ENCODE assay signal across 20 mouse cellular contexts in genomic region chr2:167858346-167858745, GRCm38 (mm10).
DNase-seq lines count a peak whose midpoint lies in the region; ATAC-seq and TF ChIP-seq lines count a peak whose summit lies in the region.
"Had no signal": no experiment of that assay in that cellular context is flagged by ENCODE, and none has a peak within 500 bp of the region (broad histone marks: within the 10 kb centered on the region; RNA-seq: fewer than 3 reads in every experiment).

No protein-coding gene starts in this region.

- no peak overlapping the region for H3K4me2 ChIP-seq in hindbrain, embryonic 16.5 days (ENCODE audit: low read length)
- no peak overlapping the region for H3K4me2 ChIP-seq in liver, embryonic 12.5 days
- H3K4me2 ChIP-seq: embryonic facial prominence, embryonic 12.5 days; forebrain, embryonic 13.5 days; forebrain, embryonic 15.5 days had no signal

- no peak for TF ChIP-seq CTCF in gastrocnemius, adult 2 months (IDR thresholded peaks at IDR 0.05)
- no peak for TF ChIP-seq CTCF in liver, adult 2 months (IDR thresholded peaks at IDR 0.05; ENCODE audit: low read depth, low read length)
- TF ChIP-seq CTCF in brain, embryonic 14.5 days (IDR thresholded peaks at IDR 0.05; ENCODE audit: borderline replicate concordance, extremely low read depth, insufficient read depth, insufficient read length): no peak
- TF ChIP-seq CTCF in lung, adult 2 months (IDR thresholded peaks at IDR 0.05; ENCODE audit: insufficient read depth, low read length): no peak

- H3K27ac ChIP-seq in gastrocnemius, adult 2 months: peak overlapping the region; percentile 95; the same call in 1 of the 2 replicates
- peak overlapping the region; percentile 12; the same call in 1 of the 2 replicates for H3K27ac ChIP-seq in hindbrain, embryonic 10.5 days
- no peak overlapping the region for H3K27ac ChIP-seq in hindbrain, embryonic 16.5 days (ENCODE audit: low read depth, low read length)
- H3K27ac ChIP-seq in liver, adult 2 months (replicated peaks; ENCODE audit: insufficient read depth, low read depth, low read length): peak overlapping the region; percentile 64
- H3K27ac ChIP-seq in liver, embryonic 12.5 days: no peak overlapping the region
- H3K27ac ChIP-seq: embryonic facial prominence, embryonic 10.5 days; embryonic facial prominence, embryonic 12.5 days; forebrain, embryonic 13.5 days; forebrain, embryonic 15.5 days had no signal

- no peak for ATAC-seq in hindbrain, embryonic 16.5 days
- ATAC-seq in liver, embryonic 12.5 days: no peak
- ATAC-seq: forebrain, embryonic 13.5 days; forebrain, embryonic 15.5 days; forebrain, postnatal 0 days had no signal

- intact Hi-C loops in gastrocnemius, adult 2 months (cut with DNase I): no loop called here

- H3K9ac ChIP-seq in hindbrain, embryonic 16.5 days (ENCODE audit: low read depth, low read length): no peak overlapping the region
- peak overlapping the region; percentile 64 for H3K9ac ChIP-seq in liver, adult 2 months (ENCODE audit: low read depth, low read length)
- no peak overlapping the region for H3K9ac ChIP-seq in liver, embryonic 12.5 days
- H3K9ac ChIP-seq: embryonic facial prominence, embryonic 12.5 days; forebrain, embryonic 13.5 days; forebrain, embryonic 15.5 days; forebrain, postnatal 0 days had no signal

- peaks cover 68% of the 10 kb centered on the region for H3K4me1 ChIP-seq in hindbrain, embryonic 10.5 days (replicated peaks)
- peaks cover 9% of the 10 kb centered on the region for H3K4me1 ChIP-seq in hindbrain, embryonic 16.5 days (ENCODE audit: control insufficient read depth, insufficient read depth, low read depth, low read length)
- peaks cover 42% of the 10 kb centered on the region for H3K4me1 ChIP-seq in liver, adult 2 months (ENCODE audit: control insufficient read depth, insufficient read depth, low read length)
- peaks cover 28% of the 10 kb centered on the region for H3K4me1 ChIP-seq in liver, embryonic 12.5 days
- peaks cover 13% of the 10 kb centered on the region for H3K4me1 ChIP-seq in lung, adult 2 months (ENCODE audit: control insufficient read depth, insufficient read depth, low read length)
- H3K4me1 ChIP-seq: forebrain, embryonic 15.5 days had no signal

- 76% methylated on average over 10 of the region's 10 CpGs for WGBS in hindbrain, embryonic 10.5 days
- 69% methylated on average over 10 of the region's 10 CpGs for WGBS in hindbrain, embryonic 16.5 days
- WGBS in liver, adult 2 months: 71% methylated on average over 10 of the region's 10 CpGs
- 71% methylated on average over 10 of the region's 10 CpGs for WGBS in liver, embryonic 12.5 days (ENCODE audit: insufficient replicate concordance)
- WGBS in lung, adult 2 months: 61% methylated on average over 10 of the region's 10 CpGs

- TF ChIP-seq POLR2A in liver, adult 2 months (IDR thresholded peaks at IDR 0.05; ENCODE audit: extremely low read depth, insufficient read depth, low read length): no peak
- TF ChIP-seq POLR2A in brain, embryonic 14.5 days (IDR thresholded peaks at IDR 0.05; ENCODE audit: borderline replicate concordance, extremely low read depth, insufficient read depth, insufficient read length, poor library complexity, severe bottlenecking): no peak
- TF ChIP-seq POLR2A in lung, adult 2 months (IDR thresholded peaks at IDR 0.05; ENCODE audit: borderline replicate concordance, extremely low read depth, low read depth, low read length): no peak

- H3K9me3 ChIP-seq in hindbrain, embryonic 10.5 days: no peaks in the 10 kb centered on the region
- no peaks in the 10 kb centered on the region for H3K9me3 ChIP-seq in hindbrain, embryonic 16.5 days (ENCODE audit: control insufficient read depth, low read length)
- no peaks in the 10 kb centered on the region for H3K9me3 ChIP-seq in liver, embryonic 12.5 days (replicated peaks)
- H3K9me3 ChIP-seq: embryonic facial prominence, embryonic 12.5 days; forebrain, embryonic 13.5 days; forebrain, embryonic 15.5 days had no signal

- H3K36me3 ChIP-seq in hindbrain, embryonic 10.5 days: no peaks in the 10 kb centered on the region
- no peaks in the 10 kb centered on the region for H3K36me3 ChIP-seq in hindbrain, embryonic 16.5 days (ENCODE audit: control insufficient read depth, insufficient read depth, low read length)
- H3K36me3 ChIP-seq in liver, adult 2 months (ENCODE audit: control insufficient read depth, insufficient read depth, low read length): no peaks in the 10 kb centered on the region
- H3K36me3 ChIP-seq in liver, embryonic 12.5 days: no peaks in the 10 kb centered on the region
- H3K36me3 ChIP-seq: embryonic facial prominence, embryonic 10.5 days; embryonic facial prominence, embryonic 12.5 days; forebrain, embryonic 15.5 days had no signal

- no peak for DNase-seq in gastrocnemius, adult 2 months
- no peak for DNase-seq in gastrocnemius, postnatal 25 days
- DNase-seq in hindbrain, embryonic 10.5 days (ENCODE audit: low spot score): no peak
- no peak for DNase-seq in liver, adult 2 months (ENCODE audit: extremely low read depth, low read depth, low spot score)
- peak; percentile 6 for DNase-seq in brain, embryonic 14.5 days (ENCODE audit: low read depth)
- no peak for DNase-seq in lung, adult 2 months
- DNase-seq: adrenal gland, adult 2 months; adrenal gland, postnatal 25 days; cerebellum, adult 11-12 months; cerebellum, adult 2 months; cerebellum, adult 9-10 months; cerebellum, postnatal 10 days; cerebellum, postnatal 25 days; forebrain, postnatal 0 days had no signal

- peaks cover 6% of the 10 kb centered on the region; the same call in 1 of the 2 replicates for H3K27me3 ChIP-seq in hindbrain, embryonic 10.5 days (ENCODE audit: insufficient read depth, poor library complexity, severe bottlenecking)
- H3K27me3 ChIP-seq in hindbrain, embryonic 16.5 days (replicated peaks; ENCODE audit: control insufficient read depth, insufficient read depth, low read length): no peaks in the 10 kb centered on the region
- H3K27me3 ChIP-seq in liver, adult 2 months (ENCODE audit: control insufficient read depth, insufficient read depth, low read length): no peaks in the 10 kb centered on the region
- peaks cover 40% of the 10 kb centered on the region for H3K27me3 ChIP-seq in liver, embryonic 12.5 days (replicated peaks)
- H3K27me3 ChIP-seq: forebrain, embryonic 13.5 days; forebrain, embryonic 15.5 days had no signal

- no peaks in the 10 kb centered on the region for H3K79me2 ChIP-seq in liver, adult 2 months (ENCODE audit: control insufficient read depth, insufficient read depth, low read length)

- no peak overlapping the region for H3K4me3 ChIP-seq in gastrocnemius, adult 2 months
- H3K4me3 ChIP-seq in hindbrain, embryonic 10.5 days: no peak overlapping the region
- H3K4me3 ChIP-seq in hindbrain, embryonic 16.5 days (ENCODE audit: low read length): no peak overlapping the region
- no peak overlapping the region for H3K4me3 ChIP-seq in liver, adult 2 months (ENCODE audit: insufficient read depth, low read depth, low read length)
- no peak overlapping the region for H3K4me3 ChIP-seq in liver, embryonic 12.5 days
- H3K4me3 ChIP-seq in lung, adult 2 months (replicated peaks; ENCODE audit: extremely low read depth, low read depth, low read length): no peak overlapping the region
- H3K4me3 ChIP-seq: embryonic facial prominence, embryonic 10.5 days; embryonic facial prominence, embryonic 12.5 days; forebrain, embryonic 13.5 days; forebrain, embryonic 15.5 days had no signal

Comparison
In these comparisons a context has a peak if more than half of its experiments do, and no peak if none do; other contexts are left out.
1. H3K27ac ChIP-seq: peak in gastrocnemius, adult 2 months (single experiment), hindbrain, embryonic 10.5 days (single experiment) and liver, adult 2 months (single experiment); none in hindbrain, embryonic 16.5 days (single experiment) and liver, embryonic 12.5 days (single experiment).